Mouse (Mus musculus): ENCODE data around the gene Chpt1. TPM values are rescaled to one million over a fixed set of nuclear protein-coding genes. Genes with fewer than 3 reads are reported as not detected.

Gene Chpt1
- polyA plus RNA-seq, 1 experiment from 2014 or later: 219 TPM

DNA sequence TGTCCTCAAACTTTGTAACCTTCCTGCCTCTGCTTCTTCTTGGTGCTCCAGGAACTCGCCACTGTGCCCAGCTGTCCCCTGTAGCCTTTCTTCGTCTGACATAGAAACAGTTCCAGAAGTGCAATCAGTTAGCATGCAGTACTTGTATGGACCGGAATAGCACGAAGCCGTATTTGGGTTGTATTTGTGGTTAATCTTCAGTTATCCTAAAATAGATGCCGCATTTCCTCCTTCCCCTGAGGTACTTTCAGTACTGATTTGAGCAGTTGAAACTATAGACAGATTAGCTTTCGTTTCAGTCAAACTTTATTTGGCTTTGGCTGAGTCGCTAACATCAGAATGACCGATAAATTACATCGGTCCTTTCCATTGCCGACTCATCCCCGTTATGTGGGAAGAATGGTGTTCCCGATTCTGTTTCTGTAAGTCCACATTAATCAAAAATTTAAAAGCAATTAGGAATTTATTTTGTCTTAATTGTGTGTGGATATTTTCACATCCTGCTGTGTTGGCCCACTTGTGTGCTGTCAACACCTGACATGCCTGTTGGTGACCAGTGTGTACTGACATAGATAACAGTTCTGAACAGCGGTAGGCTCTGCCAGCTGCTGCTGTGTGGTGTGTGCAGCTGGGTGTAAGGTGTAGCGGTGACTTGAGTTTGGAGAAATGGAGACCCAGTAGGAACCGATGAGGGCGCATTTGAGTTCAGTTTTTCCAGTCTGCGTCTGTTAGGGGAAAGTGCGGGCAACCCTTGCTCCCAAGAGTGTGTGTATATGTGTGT lies 83.0 kb downstream of the Chpt1 start:
- H3K9ac ChIP-seq: no peak overlapping the region
- no peak for ATAC-seq
- H3K4me3 ChIP-seq (replicated peaks): no peak overlapping the region
- no peaks in the 10 kb centered on the region for H3K27me3 ChIP-seq (replicated peaks)
- H3K4me1 ChIP-seq (replicated peaks): no peaks in the 10 kb centered on the region
- no peak overlapping the region for H3K27ac ChIP-seq
- H3K9me3 ChIP-seq: no peaks in the 10 kb centered on the region
- 92% methylated on average over 19 of the region's 19 CpGs for WGBS
- H3K4me2 ChIP-seq (replicated peaks): no peak overlapping the region
- H3K36me3 ChIP-seq: peaks cover 6% of the 10 kb centered on the region

DNA sequence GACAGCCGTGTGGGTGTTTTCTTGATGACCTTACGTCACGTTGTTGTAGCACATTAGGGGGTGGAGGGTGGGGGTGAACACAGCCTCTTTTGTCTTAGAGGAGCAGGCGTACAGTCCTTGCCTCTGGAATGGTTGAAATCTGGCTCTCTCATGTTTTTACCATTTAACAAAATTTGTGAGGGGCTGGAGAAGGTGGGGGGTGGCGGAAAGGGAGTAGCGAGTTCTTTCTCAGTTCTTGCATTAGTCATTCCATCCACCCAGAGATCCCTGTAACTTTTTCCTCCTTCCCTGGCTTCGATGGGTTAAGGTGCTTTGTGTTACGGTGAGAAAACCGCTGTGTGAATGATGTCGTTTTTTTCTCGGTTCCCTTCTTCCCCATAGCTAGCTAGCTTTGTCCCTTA lies 83.7 kb downstream of the Chpt1 start:
- no peak overlapping the region for H3K9ac ChIP-seq
- no peak overlapping the region for H3K27ac ChIP-seq
- no peak overlapping the region for H3K4me2 ChIP-seq (replicated peaks)
- H3K4me1 ChIP-seq (replicated peaks): no peaks in the 10 kb centered on the region
- H3K27me3 ChIP-seq (replicated peaks): no peaks in the 10 kb centered on the region
- no peak for ATAC-seq
- H3K4me3 ChIP-seq (replicated peaks): no peak overlapping the region
- 74% methylated on average over 11 of the region's 11 CpGs for WGBS
- H3K9me3 ChIP-seq: no peaks in the 10 kb centered on the region
- H3K36me3 ChIP-seq: peaks cover 6% of the 10 kb centered on the region

DNA sequence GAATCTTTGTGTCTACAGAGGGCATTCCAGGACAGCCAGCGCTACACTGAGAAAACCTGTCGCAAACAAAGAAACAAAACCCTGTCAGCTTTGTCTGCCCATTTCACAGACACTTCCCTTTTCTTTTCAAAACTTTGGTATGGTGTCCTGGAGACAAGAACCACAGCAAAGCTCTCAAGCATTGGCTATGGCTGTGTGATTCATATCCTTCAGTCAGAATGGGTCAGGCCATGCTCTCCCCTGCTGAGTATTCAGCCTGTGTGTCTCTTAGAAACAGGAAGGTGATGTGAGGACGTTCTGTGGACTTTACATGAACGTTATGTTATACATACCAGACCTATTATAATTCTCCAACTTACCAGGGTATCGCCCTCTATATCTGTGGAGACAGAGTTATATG lies 86.2 kb downstream of the Chpt1 start:
- Histone ChIP-seq H3K4me2 (replicated peaks) (no peak overlapping the region), H3K36me3 (peaks cover 6% of the 10 kb centered on the region), H3K27me3 (replicated peaks) (no peaks in the 10 kb centered on the region), H3K4me3 (replicated peaks) (no peak overlapping the region), H3K27ac (no peak overlapping the region), H3K4me1 (replicated peaks) (no peaks in the 10 kb centered on the region), H3K9me3 (no peaks in the 10 kb centered on the region), H3K9ac (no peak overlapping the region)
- ATAC-seq: no peak
- WGBS: 87% methylated on average over 5 of the region's 5 CpGs

DNA sequence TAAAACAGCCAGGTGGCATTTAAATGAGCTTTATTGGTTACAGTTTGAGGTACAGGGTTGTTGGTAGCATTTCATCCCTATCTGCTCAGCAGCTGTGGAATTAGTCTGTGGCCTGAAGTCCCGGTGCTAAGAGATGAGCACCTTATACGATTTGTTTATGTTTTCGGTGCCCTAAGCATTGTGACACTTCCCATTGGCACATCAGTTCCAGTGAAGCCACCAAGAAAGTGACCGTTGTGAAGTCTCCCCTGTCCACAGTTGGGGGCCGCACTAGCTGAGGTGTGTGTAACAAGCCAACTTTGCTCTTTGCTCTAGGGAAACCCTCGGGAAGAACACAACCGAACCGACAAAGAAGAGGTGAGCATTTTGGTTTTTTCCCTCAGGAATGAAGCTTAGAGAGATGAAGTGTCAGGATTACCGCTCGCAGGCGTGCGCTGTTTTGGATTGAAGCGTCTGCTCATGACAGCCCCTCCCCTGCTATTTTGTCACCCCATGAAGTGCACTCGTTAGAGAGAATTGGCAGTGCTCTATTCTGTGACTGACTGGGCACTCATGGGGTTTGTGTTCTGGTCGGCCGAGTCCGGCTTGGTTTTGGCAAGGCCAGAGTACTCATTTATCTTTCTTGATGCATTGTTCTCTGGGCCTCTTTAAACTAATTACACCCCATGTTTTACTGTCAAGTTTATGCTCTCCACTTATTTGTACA lies 91.4 kb downstream of the Chpt1 start:
- H3K9me3 ChIP-seq: no peaks in the 10 kb centered on the region
- H3K4me3 ChIP-seq (replicated peaks): no peak overlapping the region
- no peak overlapping the region for H3K4me2 ChIP-seq (replicated peaks)
- H3K27ac ChIP-seq: no peak overlapping the region
- H3K27me3 ChIP-seq (replicated peaks): no peaks in the 10 kb centered on the region
- ATAC-seq: no peak
- H3K36me3 ChIP-seq: no peaks in the 10 kb centered on the region; the same call in 1 of the 2 replicates
- H3K4me1 ChIP-seq (replicated peaks): no peaks in the 10 kb centered on the region
- H3K9ac ChIP-seq: no peak overlapping the region
- 65% methylated on average over 17 of the region's 17 CpGs for WGBS

DNA sequence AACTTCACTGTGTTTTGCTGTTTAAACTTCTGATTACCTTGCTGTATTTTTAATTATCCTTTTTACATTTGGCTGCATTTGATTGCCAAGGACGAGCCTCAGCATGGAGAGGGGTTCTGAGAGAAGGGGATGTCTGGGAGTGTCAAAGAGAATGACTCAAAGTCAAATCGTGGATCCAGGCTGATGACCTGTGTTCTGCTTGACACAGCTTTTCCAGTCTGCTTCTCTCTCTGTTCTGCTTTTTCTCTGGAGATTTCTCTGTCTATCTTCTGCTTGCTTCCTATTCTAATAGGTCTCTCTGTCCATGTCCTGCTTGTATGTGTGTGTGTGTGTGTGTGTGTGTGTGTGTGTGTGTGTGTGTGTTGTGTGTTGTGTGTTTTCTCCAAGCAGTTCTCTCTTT lies 94.1 kb downstream of the Chpt1 start:
- Histone ChIP-seq H3K27me3 (replicated peaks) (no peaks in the 10 kb centered on the region), H3K9ac (no peak overlapping the region), H3K4me3 (replicated peaks) (no peak overlapping the region), H3K4me1 (replicated peaks) (no peaks in the 10 kb centered on the region), H3K27ac (no peak overlapping the region), H3K9me3 (no peaks in the 10 kb centered on the region), H3K4me2 (replicated peaks) (no peak overlapping the region), H3K36me3 (no peaks in the 10 kb centered on the region)
- WGBS: 51% methylated on average over 2 of the region's 2 CpGs
- ATAC-seq: no peak

DNA sequence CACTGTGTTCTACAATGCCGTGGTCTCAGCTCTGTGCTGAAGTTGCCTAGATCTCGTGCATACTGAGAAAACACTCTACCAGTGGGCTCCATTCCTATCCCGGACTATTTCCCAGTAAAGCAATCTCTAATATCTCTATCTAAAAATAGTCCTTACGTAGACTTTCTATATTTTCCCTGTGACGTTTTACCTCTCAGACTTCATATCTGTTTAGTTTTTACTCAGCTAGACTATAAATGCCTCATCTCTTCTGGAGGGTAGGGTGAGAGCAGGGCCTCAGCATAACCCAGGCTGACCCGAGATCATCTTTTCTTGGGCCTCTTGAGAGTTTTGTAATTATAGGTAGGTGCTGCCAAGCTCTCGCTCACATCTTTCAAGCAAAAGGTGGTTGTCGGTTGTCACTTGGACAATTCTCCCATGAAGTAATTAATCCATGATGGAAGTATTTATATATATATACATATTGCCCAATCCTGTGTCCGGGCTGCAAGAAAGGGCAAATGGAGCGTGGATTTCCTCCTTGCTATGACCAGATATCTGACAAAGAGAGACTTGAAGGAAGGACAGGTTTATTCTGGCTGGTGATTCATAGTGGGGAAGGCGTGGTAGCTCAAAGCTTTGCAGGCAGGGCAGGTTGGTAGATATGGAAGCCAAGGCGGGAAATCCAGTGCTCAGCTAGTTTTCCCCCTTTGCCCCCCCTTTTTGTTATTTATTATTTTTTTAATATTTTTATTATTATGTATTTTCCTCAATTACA lies 95.8 kb downstream of the Chpt1 start:
- 81% methylated on average over 12 of the region's 12 CpGs for WGBS
- 0 out of 2 replicates have a peak, but pooled peaks have one; percentile 44 for ATAC-seq

DNA sequence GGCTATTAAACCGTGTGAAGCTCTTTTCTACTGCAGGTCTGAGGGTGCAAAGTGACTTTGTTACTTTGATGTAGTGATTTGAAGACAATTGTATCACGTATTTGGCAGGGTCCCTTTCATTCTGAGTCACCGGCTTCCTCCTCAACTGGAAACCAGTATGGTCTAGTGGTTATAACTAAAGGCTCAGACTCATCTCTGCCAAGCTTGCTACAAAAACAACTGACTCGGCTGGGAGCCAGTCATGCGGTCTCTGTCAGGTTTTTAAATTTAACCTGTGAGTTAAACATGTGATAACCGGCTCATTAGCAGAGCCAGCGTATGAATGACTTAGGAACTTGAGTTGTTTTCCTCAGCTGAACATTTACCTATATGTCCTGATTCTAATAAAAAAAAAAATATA lies 98.1 kb downstream of the Chpt1 start:
- Histone ChIP-seq H3K4me2 (replicated peaks) (no peak overlapping the region), H3K4me3 (replicated peaks) (no peak overlapping the region), H3K9ac (no peak overlapping the region), H3K27me3 (replicated peaks) (no peaks in the 10 kb centered on the region), H3K36me3 (no peaks in the 10 kb centered on the region), H3K4me1 (replicated peaks) (no peaks in the 10 kb centered on the region), H3K9me3 (no peaks in the 10 kb centered on the region), H3K27ac (no peak overlapping the region)
- 82% methylated on average over 7 of the region's 7 CpGs for WGBS
- no peak for ATAC-seq

More for the DNA sequence above, 95.8 kb downstream of the Chpt1 start:
- Histone ChIP-seq H3K4me2 (replicated peaks) (no peak overlapping the region), H3K27me3 (replicated peaks) (no peaks in the 10 kb centered on the region), H3K27ac (no peak overlapping the region), H3K4me3 (replicated peaks) (no peak overlapping the region), H3K9me3 (no peaks in the 10 kb centered on the region), H3K4me1 (replicated peaks) (no peaks in the 10 kb centered on the region), H3K36me3 (no peaks in the 10 kb centered on the region), H3K9ac (no peak overlapping the region)

DNA sequence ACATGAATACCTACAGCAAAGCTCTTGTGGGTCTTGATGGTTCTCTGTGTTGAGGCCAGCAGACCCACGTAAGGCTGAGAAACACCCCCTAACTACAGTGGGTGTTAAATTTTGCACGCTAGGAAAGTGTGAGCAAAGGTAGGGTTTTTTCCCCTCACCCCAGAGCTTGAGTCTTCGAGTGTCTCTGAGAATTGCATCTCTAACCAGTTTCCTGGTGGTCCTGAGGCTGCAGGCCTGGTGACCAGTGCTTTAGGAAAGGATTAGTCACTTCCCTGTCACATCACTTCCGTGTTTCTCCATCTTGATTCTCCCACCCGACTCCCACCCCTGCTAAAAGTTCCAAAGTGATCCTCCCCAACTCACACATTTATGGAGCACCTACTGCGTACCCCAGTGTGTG lies 99.7 kb downstream of the Chpt1 start:
- Histone ChIP-seq H3K4me1 (replicated peaks) (no peaks in the 10 kb centered on the region), H3K36me3 (0 out of 2 replicates have a peak, but pooled peaks cover 4% of the 10 kb centered on the region), H3K4me3 (replicated peaks) (no peak overlapping the region), H3K4me2 (replicated peaks) (no peak overlapping the region), H3K27me3 (replicated peaks) (no peaks in the 10 kb centered on the region), H3K9me3 (no peaks in the 10 kb centered on the region), H3K27ac (no peak overlapping the region), H3K9ac (no peak overlapping the region)
- 73% methylated on average over 6 of the region's 6 CpGs for WGBS
- no peak for ATAC-seq

DNA sequence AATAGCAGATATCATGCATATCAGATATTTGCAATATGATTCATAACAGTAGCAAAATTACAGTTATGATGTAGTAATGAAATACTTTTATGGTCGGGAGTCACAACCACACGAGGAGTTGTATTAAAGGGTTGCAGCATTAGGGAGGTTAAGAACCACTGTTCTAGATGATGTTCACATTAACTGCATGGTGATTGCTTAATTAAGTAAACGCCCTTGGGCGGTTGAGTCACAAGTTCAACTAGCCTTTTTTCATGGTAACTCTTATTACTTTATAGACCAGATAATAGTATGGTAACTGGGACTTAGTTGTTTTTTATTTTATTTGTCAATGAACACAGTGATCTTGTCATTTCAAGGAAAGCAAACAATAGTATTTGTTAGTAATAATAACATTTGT lies 100.9 kb downstream of the Chpt1 start:
- H3K4me2 ChIP-seq (replicated peaks): no peak overlapping the region
- H3K9ac ChIP-seq: no peak overlapping the region
- H3K36me3 ChIP-seq: 0 out of 2 replicates have a peak, but pooled peaks cover 4% of the 10 kb centered on the region
- H3K27ac ChIP-seq: no peak overlapping the region
- no peak overlapping the region for H3K4me3 ChIP-seq (replicated peaks)
- no peak for ATAC-seq
- WGBS: 87% methylated on average over 4 of the region's 4 CpGs
- H3K4me1 ChIP-seq (replicated peaks): no peaks in the 10 kb centered on the region
- no peaks in the 10 kb centered on the region for H3K27me3 ChIP-seq (replicated peaks)
- no peaks in the 10 kb centered on the region for H3K9me3 ChIP-seq

Other genes starting within 250 kb of the Chpt1 start
- 3.8 and 4.1 TPM in 2 replicates for gene Dram1, start 125.0 kb downstream of the Chpt1 start, polyA plus RNA-seq (2015; fragmentation: Nextera tagmentation; extraction: Ambion mirVana)
- gene Gnptab, start 124.9 kb downstream of the Chpt1 start, polyA plus RNA-seq (2015; fragmentation: Nextera tagmentation; extraction: Ambion mirVana): 15.9 and 16.3 TPM in 2 replicates
- 0.39 and 0.62 TPM in 2 replicates for gene Sycp3, start 44.5 kb downstream of the Chpt1 start, polyA plus RNA-seq (2015; fragmentation: Nextera tagmentation; extraction: Ambion mirVana)
- gene Mybpc1, start 101.1 kb upstream of the Chpt1 start, polyA plus RNA-seq (2015; fragmentation: Nextera tagmentation; extraction: Ambion mirVana): 1.4 and 3.3 TPM in 2 replicates
- gene Spic, start 180.9 kb upstream of the Chpt1 start, polyA plus RNA-seq (2015; fragmentation: Nextera tagmentation; extraction: Ambion mirVana): 0.48 and 1.2 TPM in 2 replicates
- gene Arl1, start 226.8 kb upstream of the Chpt1 start, polyA plus RNA-seq (2015; fragmentation: Nextera tagmentation; extraction: Ambion mirVana): 184 and 190 TPM in 2 replicates